Mouse (Mus musculus) C2C12 (cell line): ENCODE measurements around the gene Nanos2.

Source experiments
- CEBPB ChIP-seq: IDR thresholded peaks from one replicate; pipeline ENCODE4 v1.6.1; 2011; ENCODE audit warnings: low read depth, mild to moderate bottlenecking, control low read depth, moderate library complexity
- CTCF ChIP-seq: IDR thresholded peaks from one replicate; pipeline ENCODE4 v1.5.1; 2011; ENCODE audit not compliant: control insufficient read depth, insufficient read depth, insufficient read length
- FOSL1 ChIP-seq: IDR thresholded peaks from one replicate; pipeline ENCODE4 v1.8.0; 2011; ENCODE audit warnings: mild to moderate bottlenecking, low read length; ENCODE audit not compliant: poor library complexity, insufficient read depth, severe bottlenecking
- MAX ChIP-seq: IDR thresholded peaks from one replicate; pipeline ENCODE4 v1.6.1; 2011; ENCODE audit warnings: mild to moderate bottlenecking, control low read depth
- MYOD1 ChIP-seq: IDR thresholded peaks from one replicate; pipeline ENCODE4 v1.6.1; 2011; ENCODE audit warnings: low read depth; ENCODE audit not compliant: control insufficient read depth, insufficient read length
- MYOG ChIP-seq: IDR thresholded peaks from one replicate; pipeline ENCODE4 v1.6.1; 2011; ENCODE audit not compliant: control insufficient read depth, insufficient read length; ENCODE audit errors: extremely low read depth

- no peak for TF ChIP-seq CEBPB
- TF ChIP-seq MYOD1: no peak
- no peak for TF ChIP-seq CTCF
- no peak for TF ChIP-seq MAX
- no peak for TF ChIP-seq MYOG
- no peak for TF ChIP-seq FOSL1
Observed at GRCm38 (mm10) chr7:19010581-19010980, 23.4 kb downstream of the Nanos2 start.
